Comparison of ENCODE assay signal across 8 mouse cellular contexts in genomic region chr1:75234606-75235005, GRCm38 (mm10). TPM values are rescaled to one million over a fixed set of nuclear protein-coding genes. Genes with fewer than 3 reads are reported as not detected.
DNase-seq lines count a peak whose midpoint lies in the region; ATAC-seq and TF ChIP-seq lines count a peak whose summit lies in the region.

No protein-coding gene starts in this region.

- H3K36me3 ChIP-seq in E14TG2a.4 (ENCODE audit: insufficient read depth, low read length), result peaks cover 25% of the 10 kb centered on the region
- H3K36me3 ChIP-seq in heart, embryonic 13.5 days, result peaks cover 4% of the 10 kb centered on the region

- peak overlapping the region; percentile 94; the same call in 1 of the 2 replicates for H3K27ac ChIP-seq in heart, embryonic 13.5 days (replicated peaks)

- no peak overlapping the region for H3K9ac ChIP-seq in heart, embryonic 13.5 days

- WGBS in heart, embryonic 13.5 days, result under 1% methylated on average over 8 of the region's 8 CpGs

- DNase-seq in T-cell, adult 2 months (ENCODE audit: low spot score), result peak; percentile 81
- peak; percentile 74 for DNase-seq in embryo, embryonic 11 days
- DNase-seq in kidney, postnatal 4 days, result peak; percentile 76 to 82
- DNase-seq in lung, postnatal 36 days, result peak; percentile 88
- DNase-seq in right cerebral cortex, postnatal 10 days (ENCODE audit: low spot score in 2 of 2), result peak; percentile 82 to 89
- no peak for DNase-seq in urinary bladder, postnatal 14 days (ENCODE audit: low spot score)

- peaks cover 63% of the 10 kb centered on the region for H3K4me1 ChIP-seq in E14TG2a.4 (replicated peaks; ENCODE audit: low read depth, low read length)
- H3K4me1 ChIP-seq in heart, embryonic 13.5 days, result peaks cover 35% of the 10 kb centered on the region

- H3K4me3 ChIP-seq in E14TG2a.4 (replicated peaks; ENCODE audit: low read length), result no peak overlapping the region
- H3K4me3 ChIP-seq in heart, embryonic 13.5 days, result no peak overlapping the region

- H3K27me3 ChIP-seq in E14TG2a.4 (ENCODE audit: insufficient read depth, low read length), result peaks cover 8% of the 10 kb centered on the region
- no peaks in the 10 kb centered on the region; the same call in 1 of the 2 replicates for H3K27me3 ChIP-seq in heart, embryonic 13.5 days (replicated peaks)

- peak; percentile 36; the same call in 1 of the 2 replicates for TF ChIP-seq CTCF in E14TG2a.4 (conservative IDR thresholded peaks at IDR 0.05; ENCODE audit: low read length)

- no peak for ATAC-seq in heart, embryonic 13.5 days (ENCODE audit: extremely low read depth, insufficient number of reproducible peaks, low FRiP score, low TSS enrichment)

- H3K9me3 ChIP-seq in E14TG2a.4 (ENCODE audit: low read length), result peaks cover under 1% of the 10 kb centered on the region; the same call in 1 of the 2 replicates
- H3K9me3 ChIP-seq in heart, embryonic 13.5 days, result no peaks in the 10 kb centered on the region

- peak overlapping the region; percentile 37 for H3K4me2 ChIP-seq in heart, embryonic 13.5 days

RNA-seq across cellular contexts. Expression of gene Dnajb2, which starts 1.6 kb away (rescaled TPM):
- 30.5 and 32.6 TPM in 2 replicates for polyA plus RNA-seq in heart, embryonic 13.5 days (2015; fragmentation: Nextera tagmentation; extraction: Ambion mirVana)

RNA-seq across cellular contexts. Expression of gene A630095N17Rik, which starts 2.7 kb away (rescaled TPM):
- polyA plus RNA-seq in heart, embryonic 13.5 days (2015; fragmentation: Nextera tagmentation; extraction: Ambion mirVana), result not detected in 2 replicates

RNA-seq across cellular contexts. Expression of gene Tuba4a, which starts 14.9 kb away (rescaled TPM):
- 43.3 and 45.1 TPM in 2 replicates for polyA plus RNA-seq in heart, embryonic 13.5 days (2015; fragmentation: Nextera tagmentation; extraction: Ambion mirVana)

RNA-seq across cellular contexts. Expression of gene Stk16, which starts 24.0 kb away (rescaled TPM):
- 81.2 and 96.6 TPM in 2 replicates for polyA plus RNA-seq in heart, embryonic 13.5 days (2015; fragmentation: Nextera tagmentation; extraction: Ambion mirVana)

RNA-seq across cellular contexts. Expression of gene Glb1l, which starts 24.0 kb away (rescaled TPM):
- polyA plus RNA-seq in heart, embryonic 13.5 days (2015; fragmentation: Nextera tagmentation; extraction: Ambion mirVana), result 6.9 and 8.2 TPM in 2 replicates
